Mouse (Mus musculus): ENCODE data around the gene Zc3h10. TPM values are rescaled to one million over a fixed set of nuclear protein-coding genes. Genes with fewer than 3 reads are reported as not detected.

Gene Zc3h10
- polyA plus RNA-seq, 1 experiment from 2014 or later: 12.5 TPM

DNA sequence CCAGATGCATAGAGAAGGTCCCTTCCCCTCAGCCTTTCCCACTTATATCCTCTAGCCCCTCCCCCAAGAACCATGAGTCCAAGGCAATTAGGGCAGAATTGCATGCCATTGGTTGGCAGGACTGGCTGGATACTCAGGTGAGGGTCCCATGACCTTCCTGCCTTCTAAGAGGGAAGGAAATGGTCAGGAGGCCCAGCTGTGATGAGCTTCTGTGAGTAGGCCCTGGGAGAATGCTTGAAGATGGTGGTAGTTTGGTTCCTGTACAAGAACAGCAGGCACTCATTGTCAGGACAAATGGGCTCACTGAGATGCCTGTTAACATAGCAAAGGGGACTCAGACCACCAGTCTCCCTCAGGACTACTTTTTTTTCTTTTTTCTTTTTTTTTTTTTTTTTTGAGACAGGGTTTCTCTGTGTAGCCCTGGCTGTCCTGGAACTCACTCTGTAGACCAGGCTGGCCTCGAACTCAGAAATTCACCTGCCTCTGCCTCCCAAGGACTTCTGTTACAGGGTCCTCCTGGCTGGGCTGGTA lies 9.2 kb downstream of the Zc3h10 start:
- no peak for ATAC-seq (ENCODE audit: low read depth)
- peaks cover 4% of the 10 kb centered on the region; the same call in 1 of the 2 replicates for H3K4me1 ChIP-seq (ENCODE audit: control insufficient read depth, insufficient read depth, low read length)
- H3K4me3 ChIP-seq (ENCODE audit: low read depth, low read length): no peak overlapping the region
- no peaks in the 10 kb centered on the region for H3K9me3 ChIP-seq (ENCODE audit: control insufficient read depth, low read length)
- no peak for DNase-seq (ENCODE audit: low spot score)
- no peak overlapping the region for H3K9ac ChIP-seq (ENCODE audit: low read depth, low read length)
- no peaks in the 10 kb centered on the region for H3K27me3 ChIP-seq (replicated peaks; ENCODE audit: control insufficient read depth, insufficient read depth, low read length)
- peaks cover 19% of the 10 kb centered on the region for H3K36me3 ChIP-seq (ENCODE audit: control insufficient read depth, insufficient read depth, low read length)
- no peak overlapping the region for H3K4me2 ChIP-seq (ENCODE audit: low read depth, low read length)
- no peak overlapping the region for H3K27ac ChIP-seq (replicated peaks; ENCODE audit: low read depth, low read length)
- WGBS: 100% methylated on average over 1 of the region's 1 CpGs

DNA sequence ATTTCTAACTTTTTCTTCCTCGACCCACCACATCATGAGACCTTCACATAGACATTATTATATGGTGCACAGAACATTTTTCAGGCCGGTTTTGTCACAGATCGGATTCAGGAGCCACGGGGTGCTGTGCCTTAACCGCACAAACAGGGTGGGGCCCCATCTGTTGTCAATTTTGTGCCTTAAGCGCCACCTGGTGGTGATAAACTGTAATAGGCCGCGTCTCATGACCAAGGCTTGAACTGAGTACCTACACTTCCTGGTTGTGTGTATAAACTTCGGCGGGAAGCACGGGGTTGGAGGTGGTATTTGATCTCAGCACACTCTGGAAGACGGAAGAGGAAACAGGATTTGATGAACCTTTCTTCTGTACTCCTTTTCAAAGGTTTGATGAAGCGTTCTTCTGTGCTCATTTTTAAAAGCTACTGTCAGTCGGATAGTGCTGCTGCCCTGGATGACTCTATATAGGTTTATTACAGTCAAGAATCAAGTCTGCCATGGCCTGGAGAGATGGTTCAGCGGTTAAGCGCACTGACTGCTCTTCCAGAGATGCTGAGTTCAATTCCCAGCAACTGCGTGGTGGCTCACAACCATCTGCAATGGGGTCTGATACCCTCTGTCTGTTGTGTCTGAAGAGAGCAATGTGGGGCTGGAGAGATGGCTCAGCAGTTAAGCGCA lies 11.2 kb downstream of the Zc3h10 start:
- Histone ChIP-seq H3K27me3 (replicated peaks; ENCODE audit: control insufficient read depth, insufficient read depth, low read length) (no peaks in the 10 kb centered on the region), H3K4me3 (ENCODE audit: low read depth, low read length) (peak overlapping the region; percentile 16), H3K27ac (replicated peaks; ENCODE audit: low read depth, low read length) (peak overlapping the region; percentile 40), H3K4me2 (ENCODE audit: low read depth, low read length) (peak overlapping the region; percentile 50), H3K9me3 (ENCODE audit: control insufficient read depth, low read length) (no peaks in the 10 kb centered on the region), H3K36me3 (ENCODE audit: control insufficient read depth, insufficient read depth, low read length) (0 out of 2 replicates have a peak, but pooled peaks cover 3% of the 10 kb centered on the region), H3K9ac (ENCODE audit: low read depth, low read length) (peak overlapping the region; percentile 49), H3K4me1 (ENCODE audit: control insufficient read depth, insufficient read depth, low read length) (peaks cover 4% of the 10 kb centered on the region; the same call in 1 of the 2 replicates)
- peak; percentile 94 for DNase-seq (ENCODE audit: low spot score)
- peak; percentile 96 for ATAC-seq (ENCODE audit: low read depth)
- WGBS: 13% methylated on average over 18 of the region's 18 CpGs

DNA sequence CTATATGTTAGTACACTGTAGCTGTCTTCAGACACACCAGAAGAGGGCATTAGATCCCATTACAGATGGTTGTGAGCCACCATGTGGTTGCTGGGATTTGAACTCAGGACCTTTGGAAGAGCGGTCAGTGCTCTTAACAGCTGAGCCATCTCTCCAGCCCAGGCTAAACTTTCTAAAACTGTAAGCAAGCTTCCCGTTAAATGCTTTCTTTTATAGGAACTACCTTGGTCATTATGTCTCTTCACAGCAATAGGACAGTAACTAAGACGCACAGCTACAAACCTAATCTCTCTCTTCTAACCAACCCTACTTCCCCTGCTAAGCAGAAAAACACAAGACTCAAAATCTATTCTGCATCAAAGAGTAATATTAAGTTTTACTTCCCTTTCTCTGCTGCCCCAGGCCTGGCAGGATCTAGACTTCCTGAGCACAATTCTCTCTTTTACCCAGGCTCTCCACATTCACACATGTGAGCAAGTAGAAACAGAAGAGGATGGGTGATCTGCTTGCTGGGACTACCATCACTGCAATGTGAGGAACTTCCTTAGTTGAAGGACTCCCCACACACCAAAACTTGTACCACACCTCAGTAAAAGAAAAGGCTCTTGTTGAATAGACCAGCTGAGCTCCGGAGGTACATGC lies 11.8 kb downstream of the Zc3h10 start:
- H3K9ac ChIP-seq (ENCODE audit: low read depth, low read length): peak overlapping the region; percentile 49
- peak overlapping the region; percentile 16 for H3K4me3 ChIP-seq (ENCODE audit: low read depth, low read length)
- H3K9me3 ChIP-seq (ENCODE audit: control insufficient read depth, low read length): no peaks in the 10 kb centered on the region
- H3K36me3 ChIP-seq (ENCODE audit: control insufficient read depth, insufficient read depth, low read length): no peaks in the 10 kb centered on the region
- no peaks in the 10 kb centered on the region for H3K27me3 ChIP-seq (replicated peaks; ENCODE audit: control insufficient read depth, insufficient read depth, low read length)
- DNase-seq (ENCODE audit: low spot score) (no peak), ATAC-seq (ENCODE audit: low read depth) (peak; percentile 43; the same call in 1 of the 2 replicates)
- H3K4me1 ChIP-seq (ENCODE audit: control insufficient read depth, insufficient read depth, low read length): peaks cover 4% of the 10 kb centered on the region; the same call in 1 of the 2 replicates
- H3K4me2 ChIP-seq (ENCODE audit: low read depth, low read length): peak overlapping the region; percentile 50
- H3K27ac ChIP-seq (replicated peaks; ENCODE audit: low read depth, low read length): peak overlapping the region; percentile 40
- WGBS: 72% methylated on average over 4 of the region's 4 CpGs

DNA sequence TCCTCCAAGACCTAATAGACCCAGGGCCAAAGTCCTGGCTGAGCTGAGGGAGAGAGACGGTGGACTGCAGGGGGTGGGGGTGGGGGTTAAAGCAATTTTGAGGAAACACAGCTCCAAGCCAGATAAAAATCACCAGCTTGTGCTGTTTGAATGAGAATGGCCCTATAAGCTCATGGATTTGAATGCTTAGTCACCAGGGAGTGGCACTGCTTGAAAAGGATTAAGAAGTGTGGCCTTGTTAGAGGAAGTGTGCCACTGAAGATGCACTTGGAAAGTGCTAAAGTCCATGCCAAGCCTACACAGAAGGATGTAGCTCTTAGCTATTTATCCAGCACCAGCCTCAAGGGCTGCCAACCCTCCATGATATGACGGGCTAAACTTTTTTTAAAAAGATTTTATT lies 12.4 kb downstream of the Zc3h10 start:
- DNase-seq (ENCODE audit: low spot score): no peak
- WGBS: 59% methylated on average over 2 of the region's 2 CpGs

DNA sequence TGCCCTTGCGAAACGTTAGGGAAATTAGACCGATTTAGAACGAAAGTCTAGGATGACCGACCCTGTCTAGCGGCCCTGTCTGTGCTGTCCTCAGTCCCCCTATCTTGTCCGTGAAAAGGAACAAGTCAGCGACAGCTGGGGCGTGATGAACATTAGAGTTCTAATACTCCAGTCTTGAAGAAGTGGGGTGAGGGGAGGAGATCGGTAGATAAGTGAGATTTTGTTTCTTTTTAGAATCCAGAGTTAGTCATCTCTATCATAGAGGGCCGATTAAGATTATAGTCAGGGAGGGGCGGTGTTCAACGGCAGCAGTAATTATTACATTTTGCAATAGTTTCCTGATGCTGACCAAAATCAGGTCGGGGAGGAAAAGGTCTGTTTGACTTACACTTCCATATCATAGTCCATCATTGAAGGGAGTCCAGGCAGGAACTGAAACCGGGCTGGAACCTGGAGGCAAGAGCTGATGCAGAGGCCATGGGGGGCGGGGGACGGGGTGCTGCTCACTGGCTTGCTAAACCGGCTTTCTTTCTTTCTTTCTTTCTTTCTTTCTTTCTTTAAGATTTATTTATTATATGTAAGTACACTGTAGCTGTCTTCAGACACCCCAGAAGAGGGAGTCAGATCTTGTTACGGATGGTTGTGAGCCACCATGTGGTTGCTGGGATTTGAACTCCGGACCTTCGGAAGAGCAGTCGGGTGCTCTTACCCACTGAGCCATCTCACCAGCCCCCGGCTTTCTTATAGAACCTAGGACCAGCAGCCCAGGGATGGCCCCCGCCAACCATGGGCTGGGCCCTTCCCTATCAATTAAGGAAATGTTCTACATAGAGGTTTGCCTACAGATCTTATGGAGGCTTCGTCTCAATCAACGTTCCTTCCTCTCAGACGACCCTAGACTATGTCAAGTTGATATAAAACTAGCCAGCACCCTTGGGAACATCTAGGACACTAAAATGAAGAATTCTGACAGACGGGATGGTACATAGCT lies 20.9 kb downstream of the Zc3h10 start:
- WGBS: 29% methylated on average over 28 of the region's 28 CpGs
- H3K27ac ChIP-seq (replicated peaks; ENCODE audit: low read depth, low read length): peak overlapping the region; percentile 63
- no peaks in the 10 kb centered on the region for H3K9me3 ChIP-seq (ENCODE audit: control insufficient read depth, low read length)
- H3K4me2 ChIP-seq (ENCODE audit: low read depth, low read length): peak overlapping the region; percentile 97
- H3K4me3 ChIP-seq (ENCODE audit: low read depth, low read length): peak overlapping the region; percentile 82
- H3K36me3 ChIP-seq (ENCODE audit: control insufficient read depth, insufficient read depth, low read length): 0 out of 2 replicates have a peak, but pooled peaks cover 7% of the 10 kb centered on the region
- peak overlapping the region; percentile 50 for H3K9ac ChIP-seq (ENCODE audit: low read depth, low read length)
- ATAC-seq (ENCODE audit: low read depth) (peak; percentile 19; the same call in 1 of the 2 replicates), DNase-seq (ENCODE audit: low spot score) (no peak)
- H3K27me3 ChIP-seq (replicated peaks; ENCODE audit: control insufficient read depth, insufficient read depth, low read length): peaks cover 11% of the 10 kb centered on the region; the same call in 1 of the 2 replicates
- H3K4me1 ChIP-seq (ENCODE audit: control insufficient read depth, insufficient read depth, low read length): 0 out of 2 replicates have a peak, but pooled peaks cover 8% of the 10 kb centered on the region

More for the DNA sequence above, 12.4 kb downstream of the Zc3h10 start:
- H3K9me3 ChIP-seq (ENCODE audit: control insufficient read depth, low read length): no peaks in the 10 kb centered on the region
- H3K9ac ChIP-seq (ENCODE audit: low read depth, low read length): no peak overlapping the region
- no peak for ATAC-seq (ENCODE audit: low read depth)
- no peaks in the 10 kb centered on the region for H3K36me3 ChIP-seq (ENCODE audit: control insufficient read depth, insufficient read depth, low read length)
- no peak overlapping the region for H3K4me3 ChIP-seq (ENCODE audit: low read depth, low read length)
- H3K4me2 ChIP-seq (ENCODE audit: low read depth, low read length): no peak overlapping the region
- no peaks in the 10 kb centered on the region for H3K27me3 ChIP-seq (replicated peaks; ENCODE audit: control insufficient read depth, insufficient read depth, low read length)
- peaks cover 4% of the 10 kb centered on the region; the same call in 1 of the 2 replicates for H3K4me1 ChIP-seq (ENCODE audit: control insufficient read depth, insufficient read depth, low read length)
- H3K27ac ChIP-seq (replicated peaks; ENCODE audit: low read depth, low read length): no peak overlapping the region

DNA sequence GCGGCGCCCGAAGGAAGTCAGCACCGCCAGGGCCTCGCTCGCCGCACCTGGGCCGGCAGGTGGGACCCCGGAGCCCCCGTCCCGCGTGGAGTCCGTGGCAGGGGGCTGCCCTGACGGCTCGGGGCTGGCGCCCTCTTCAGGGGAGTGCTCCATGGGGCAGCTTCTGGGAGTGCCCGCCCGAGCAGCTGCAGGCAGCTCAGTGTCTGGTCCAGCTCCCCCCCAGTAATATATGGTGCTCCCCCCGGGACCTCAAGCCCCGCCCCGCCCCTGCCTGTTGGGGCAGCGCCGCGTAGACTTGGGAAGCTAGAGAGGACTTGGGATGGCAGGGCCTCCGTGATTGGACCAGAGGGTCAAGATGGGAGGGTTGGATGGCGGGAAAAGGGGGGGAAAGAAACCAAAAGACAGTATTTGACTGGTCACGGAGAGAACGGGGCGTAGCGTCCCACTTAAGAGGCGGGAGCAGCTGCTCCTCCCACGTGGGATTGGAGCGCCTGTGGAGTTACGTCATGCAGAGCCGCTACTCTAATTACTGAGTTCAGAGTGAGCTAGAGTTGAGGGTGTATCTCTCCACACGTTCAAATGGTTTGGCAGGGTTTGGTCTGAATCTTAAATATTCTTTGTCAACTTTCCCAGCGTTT lies 21.8 kb downstream of the Zc3h10 start, which contains the start of gene Esyt1:
Esyt1 (minus strand) TSS at position 201 of the 638 bp plus-strand sequence.
- Histone ChIP-seq H3K27me3 (replicated peaks; ENCODE audit: control insufficient read depth, insufficient read depth, low read length) (peaks cover 11% of the 10 kb centered on the region; the same call in 1 of the 2 replicates), H3K36me3 (ENCODE audit: control insufficient read depth, insufficient read depth, low read length) (peaks cover 15% of the 10 kb centered on the region; the same call in 1 of the 2 replicates), H3K27ac (replicated peaks; ENCODE audit: low read depth, low read length) (peak within 1 kb of the TSS; percentile 88), H3K4me3 (ENCODE audit: low read depth, low read length) (peak within 1 kb of the TSS; percentile 82), H3K4me2 (ENCODE audit: low read depth, low read length) (peak within 1 kb of the TSS; percentile 97), H3K9ac (ENCODE audit: low read depth, low read length) (peak within 1 kb of the TSS; percentile 81), H3K4me1 (ENCODE audit: control insufficient read depth, insufficient read depth, low read length) (0 out of 2 replicates have a peak, but pooled peaks cover 8% of the 10 kb centered on the region), H3K9me3 (ENCODE audit: control insufficient read depth, low read length) (no peaks in the 10 kb centered on the region)
- peak; percentile 98 for ATAC-seq (ENCODE audit: low read depth)
- WGBS: under 1% methylated on average over 29 of the region's 37 CpGs
- peak; percentile 100 for DNase-seq (ENCODE audit: low spot score)

DNA sequence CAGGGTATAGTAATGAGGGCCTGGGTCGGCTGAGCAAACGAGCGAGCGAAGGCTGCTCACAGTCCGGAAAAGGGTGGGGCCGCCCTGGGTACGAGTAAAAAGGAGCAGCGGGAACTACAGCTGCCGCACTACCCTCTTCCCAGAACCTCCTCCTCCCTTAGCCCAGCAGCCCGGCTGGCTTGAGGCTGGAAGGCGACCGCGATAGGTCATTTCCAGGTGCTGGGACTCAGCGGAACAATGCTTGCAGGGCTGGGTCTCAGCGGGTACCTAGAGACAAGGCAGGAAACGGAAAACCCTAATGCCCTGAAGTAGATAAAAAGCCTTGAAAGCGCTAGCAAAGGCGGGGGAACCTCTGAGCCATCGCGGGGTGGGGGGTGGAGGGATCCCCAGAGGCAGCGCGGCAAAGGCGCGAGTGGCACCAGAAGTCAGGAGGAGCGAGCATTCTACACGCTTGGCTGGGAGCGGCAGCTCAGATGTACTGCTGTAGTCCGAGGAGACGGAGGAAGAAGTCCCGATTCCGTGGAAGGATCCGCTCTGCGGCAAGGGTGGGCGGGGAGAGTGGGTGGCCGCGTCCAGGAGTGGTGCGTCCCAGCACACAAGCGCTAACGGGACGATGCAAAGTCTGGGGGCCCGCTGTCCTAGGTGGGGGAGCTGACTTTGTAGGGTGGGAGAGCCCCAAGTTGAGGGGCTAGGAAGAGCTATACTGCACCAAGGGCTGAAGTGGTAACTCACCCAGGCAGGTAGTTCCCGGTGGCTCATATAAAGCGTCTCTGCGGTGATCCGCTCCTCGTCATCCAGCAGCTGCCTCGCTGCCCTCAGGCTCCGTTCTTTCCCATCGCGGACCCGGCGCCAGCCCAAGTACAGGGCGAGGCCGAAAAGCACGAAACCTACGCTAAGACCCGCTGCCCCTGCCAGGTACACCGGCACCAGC lies 22.6 kb downstream of the Zc3h10 start:
- Histone ChIP-seq H3K36me3 (ENCODE audit: control insufficient read depth, insufficient read depth, low read length) (peaks cover 23% of the 10 kb centered on the region; the same call in 1 of the 2 replicates), H3K4me1 (ENCODE audit: control insufficient read depth, insufficient read depth, low read length) (0 out of 2 replicates have a peak, but pooled peaks cover 8% of the 10 kb centered on the region), H3K4me2 (ENCODE audit: low read depth, low read length) (peak overlapping the region; percentile 97), H3K27ac (replicated peaks; ENCODE audit: low read depth, low read length) (peak overlapping the region; percentile 88), H3K27me3 (replicated peaks; ENCODE audit: control insufficient read depth, insufficient read depth, low read length) (peaks cover 11% of the 10 kb centered on the region; the same call in 1 of the 2 replicates), H3K4me3 (ENCODE audit: low read depth, low read length) (peak overlapping the region; percentile 82), H3K9me3 (ENCODE audit: control insufficient read depth, low read length) (no peaks in the 10 kb centered on the region), H3K9ac (ENCODE audit: low read depth, low read length) (peak overlapping the region; percentile 81)
- peak; percentile 27 for ATAC-seq (ENCODE audit: low read depth)
- 1% methylated on average over 57 of the region's 58 CpGs for WGBS
- DNase-seq (ENCODE audit: low spot score): peak; percentile 76
